Mouse (Mus musculus): ENCODE measurements around the gene Car4.

GRCm38 (mm10) chr11:84948526-84948925 is 9.1 kb upstream of the Car4 start:
- no peak for TF ChIP-seq CTCF (IDR thresholded peaks at IDR 0.05; ENCODE audit: low read depth)
- TF ChIP-seq EP300 (IDR thresholded peaks at IDR 0.05; ENCODE audit: low read depth): no peak
